Mouse (Mus musculus): Measurements from ENCODE around the gene Ciao2b.

DNA sequence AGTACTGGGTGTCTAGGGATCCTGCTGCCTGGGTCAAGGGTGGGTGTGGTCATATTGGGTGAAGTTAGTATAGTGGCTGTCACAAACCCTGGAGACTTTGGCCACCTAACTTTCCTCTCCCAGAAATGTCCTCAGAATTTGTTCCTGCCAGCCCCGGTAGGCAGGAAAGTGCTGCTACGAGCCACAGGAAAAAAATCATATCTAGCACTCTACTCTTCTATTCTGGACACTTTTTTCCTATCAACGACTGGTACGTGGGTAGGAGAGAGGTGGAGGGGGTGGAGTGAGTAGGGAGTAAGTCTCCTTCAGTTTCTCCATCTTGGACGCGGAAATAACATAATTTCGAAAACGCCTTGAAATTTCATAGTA, 11.7 kb downstream of the Ciao2b start:
- TF ChIP-seq MAFK (IDR thresholded peaks at IDR 0.05; ENCODE audit: insufficient read depth, low read depth, low read length) = no peak
- no peak for TF ChIP-seq CHD2 (IDR thresholded peaks at IDR 0.05; ENCODE audit: low read depth, low read length)
- TF ChIP-seq ZC3H11A (IDR thresholded peaks at IDR 0.05; ENCODE audit: borderline replicate concordance, low read depth, low read length) = no peak
- no peak for TF ChIP-seq ZNF384 (IDR thresholded peaks at IDR 0.05; ENCODE audit: low read depth, low read length)

Measured in ES-E14 (cell line).